Mouse (Mus musculus) olfactory bulb, adult 2 months (tissue): Measurements from ENCODE around the gene Arglu1.

Experiments used
- CTCF ChIP-seq: fragments of 200-500 bp; IDR thresholded peaks from 2 replicates; pipeline ENCODE4 v1.5.1; 2012; ENCODE audit warnings: low read depth, mild to moderate bottlenecking, low read length, moderate library complexity; ENCODE audit not compliant: insufficient read depth
- POLR2A ChIP-seq: fragments of 200-500 bp; IDR thresholded peaks from 2 replicates; pipeline ENCODE4 v1.6.1; 2012; ENCODE audit warnings: mild to moderate bottlenecking, low read depth, low read length, moderate library complexity; ENCODE audit not compliant: insufficient read depth

GRCm38 (mm10) chr8:8655346-8656340 lies 34.7 kb downstream of the Arglu1 start:
- TF ChIP-seq POLR2A (no peak), CTCF (no peak)
